Comparison of ENCODE assay signal across 13 mouse cellular contexts in genomic region chr12:64971399-64971798, GRCm38 (mm10). TPM values are rescaled to one million over a fixed set of nuclear protein-coding genes. Genes with fewer than 3 reads are reported as not detected.
DNase-seq lines count a peak whose midpoint lies in the region; ATAC-seq and TF ChIP-seq lines count a peak whose summit lies in the region.
"Had no signal": no experiment of that assay in that cellular context is flagged by ENCODE, and none has a peak within 500 bp of the region (broad histone marks: within the 10 kb centered on the region; RNA-seq: fewer than 3 reads in every experiment).

No protein-coding gene starts in this region.

- H3K4me3 ChIP-seq in kidney, embryonic 16.5 days (ENCODE audit: low read length) = no peak overlapping the region
- peak overlapping the region; percentile 23 to 37 (median 24) for H3K4me3 ChIP-seq in CH12.LX (replicated peaks in 1 of 3; ENCODE audit: low read depth in 2 of 3, low read length in 2 of 3, poor library complexity in 1 of 3)
- no peak overlapping the region for H3K4me3 ChIP-seq in embryonic facial prominence, embryonic 14.5 days (ENCODE audit: low read depth, low read length)
- H3K4me3 ChIP-seq in limb, embryonic 14.5 days (replicated peaks; ENCODE audit: low read length) = no peak overlapping the region
- H3K4me3 ChIP-seq: erythroblast, embryonic 14.5 days had no signal

- no peak for TF ChIP-seq CTCF in CH12.LX (conservative IDR thresholded peaks at IDR 0.05 in 1 of 2, IDR thresholded peaks at IDR 0.05 in 1 of 2; ENCODE audit: low read depth in 2 of 2, low read length in 2 of 2)

- no peak for DNase-seq in kidney, adult 8-10 months
- DNase-seq in CH12.LX (ENCODE audit: extremely low read depth) = no peak
- no peak for DNase-seq in embryonic facial prominence, embryonic 14.5 days (ENCODE audit: low spot score)
- no peak for DNase-seq in limb, embryonic 14.5 days (ENCODE audit: low spot score)
- DNase-seq in cerebellum, adult 8-10 months = no peak
- DNase-seq in gastrocnemius, postnatal 10 days = no peak
- no peak for DNase-seq in frontal cortex, postnatal 25 days (ENCODE audit: low spot score in 2 of 2)
- DNase-seq: adrenal gland, adult 2 months; gastrocnemius, postnatal 36 days; kidney, adult 2 months; right cerebral cortex, postnatal 4 days had no signal

- H3K4me2 ChIP-seq in kidney, embryonic 16.5 days (replicated peaks; ENCODE audit: low read depth, low read length) = 0 out of 2 replicates have a peak overlapping the region, but pooled peaks have one; percentile 21
- peak overlapping the region; percentile 94 for H3K4me2 ChIP-seq in CH12.LX (ENCODE audit: insufficient read depth, low read depth, poor library complexity, severe bottlenecking)
- peak overlapping the region; percentile 37 for H3K4me2 ChIP-seq in embryonic facial prominence, embryonic 14.5 days (ENCODE audit: low read depth, low read length)
- H3K4me2 ChIP-seq in limb, embryonic 14.5 days (replicated peaks; ENCODE audit: low read depth, low read length, severe bottlenecking) = 0 out of 2 replicates have a peak overlapping the region, but pooled peaks have one; percentile 15

- TF ChIP-seq RAD21 in CH12.LX (IDR thresholded peaks at IDR 0.05; ENCODE audit: low read depth, low read length) = no peak

- in situ Hi-C loops in CH12.LX (cut with MboI; ENCODE audit: low pct_ligation_motif_present, low pct_unique_long_range_greater_than_20kb, low sequenced_read_pairs) = loop anchor here (25.0 kb wide), 1 partner anchor 191 kb away; the partner anchor contains the start of gene Mis18bp1

- H3K9ac ChIP-seq in kidney, embryonic 16.5 days (replicated peaks; ENCODE audit: low read length) = no peak overlapping the region
- peak overlapping the region; percentile 28; the same call in 1 of the 2 replicates for H3K9ac ChIP-seq in CH12.LX (ENCODE audit: insufficient read depth, low read depth)
- no peak overlapping the region for H3K9ac ChIP-seq in embryonic facial prominence, embryonic 14.5 days (ENCODE audit: low read depth, low read length)
- H3K9ac ChIP-seq in limb, embryonic 14.5 days (ENCODE audit: low read depth, low read length, severe bottlenecking) = no peak overlapping the region

- H3K79me2 ChIP-seq in CH12.LX (replicated peaks; ENCODE audit: control insufficient read depth, extremely low read depth, insufficient read depth, poor library complexity, severe bottlenecking) = peaks cover 69% of the 10 kb centered on the region

- dilution Hi-C loops in CH12.LX (cut with MboI; ENCODE audit: extremely low pct_ligation_motif_present, extremely low pct_unique_long_range_greater_than_20kb, low sequenced_read_pairs) = no loop called here

- no peaks in the 10 kb centered on the region for H3K27me3 ChIP-seq in kidney, embryonic 16.5 days (ENCODE audit: insufficient read depth, low read length)
- no peaks in the 10 kb centered on the region for H3K27me3 ChIP-seq in CH12.LX (replicated peaks)
- H3K27me3 ChIP-seq in embryonic facial prominence, embryonic 14.5 days (replicated peaks; ENCODE audit: control insufficient read depth, insufficient read depth, low read length) = no peaks in the 10 kb centered on the region
- H3K27me3 ChIP-seq in limb, embryonic 14.5 days (ENCODE audit: control insufficient read depth, insufficient read depth, low read length) = no peaks in the 10 kb centered on the region

- H3K9me3 ChIP-seq in kidney, embryonic 16.5 days (ENCODE audit: low read length) = no peaks in the 10 kb centered on the region
- no peaks in the 10 kb centered on the region for H3K9me3 ChIP-seq in CH12.LX (replicated peaks; ENCODE audit: low read length)
- no peaks in the 10 kb centered on the region for H3K9me3 ChIP-seq in embryonic facial prominence, embryonic 14.5 days (ENCODE audit: control insufficient read depth, low read length)
- H3K9me3 ChIP-seq in limb, embryonic 14.5 days (ENCODE audit: control insufficient read depth, low read length) = no peaks in the 10 kb centered on the region

- TF ChIP-seq POLR2A in CH12.LX (IDR thresholded peaks at IDR 0.05; ENCODE audit: low read depth, low read length) = no peak
- TF ChIP-seq POLR2A in limb, embryonic 14.5 days (IDR thresholded peaks at IDR 0.05; ENCODE audit: borderline replicate concordance, extremely low read depth, insufficient read depth, insufficient read length) = no peak

- H3K4me1 ChIP-seq in kidney, embryonic 16.5 days (ENCODE audit: insufficient read depth, low read length) = peaks cover 34% of the 10 kb centered on the region
- peaks cover 3 to 46% of the 10 kb centered on the region in 2 experiments; a peak in 2 of 4 replicates for H3K4me1 ChIP-seq in CH12.LX (ENCODE audit: control insufficient read depth in 1 of 2, insufficient read depth in 2 of 2)
- peaks cover 21% of the 10 kb centered on the region for H3K4me1 ChIP-seq in embryonic facial prominence, embryonic 14.5 days (ENCODE audit: control insufficient read depth, insufficient read depth, low read length)
- H3K4me1 ChIP-seq in limb, embryonic 14.5 days (ENCODE audit: control insufficient read depth, insufficient read depth, low read length) = peaks cover 22% of the 10 kb centered on the region

- H3K27ac ChIP-seq in kidney, embryonic 16.5 days (ENCODE audit: low read length) = no peak overlapping the region
- H3K27ac ChIP-seq in CH12.LX (ENCODE audit: insufficient read depth, low read depth) = no peak overlapping the region
- no peak overlapping the region for H3K27ac ChIP-seq in embryonic facial prominence, embryonic 14.5 days (replicated peaks; ENCODE audit: low read depth, low read length)
- no peak overlapping the region for H3K27ac ChIP-seq in limb, embryonic 14.5 days (replicated peaks; ENCODE audit: low read depth, low read length)

- no peak for TF ChIP-seq EP300 in CH12.LX (IDR thresholded peaks at IDR 0.05; ENCODE audit: low read length)

- no peaks in the 10 kb centered on the region for H3K36me3 ChIP-seq in kidney, embryonic 16.5 days (ENCODE audit: insufficient read depth, low read length)
- H3K36me3 ChIP-seq in CH12.LX (replicated peaks in 1 of 2; ENCODE audit: control insufficient read depth in 1 of 2, insufficient read depth in 1 of 2, low read length in 1 of 2) = peaks cover 0 to 7% of the 10 kb centered on the region in 2 experiments
- H3K36me3 ChIP-seq in embryonic facial prominence, embryonic 14.5 days (ENCODE audit: control insufficient read depth, insufficient read depth, low read length) = peaks cover 10% of the 10 kb centered on the region; the same call in 1 of the 2 replicates
- peaks cover 11% of the 10 kb centered on the region for H3K36me3 ChIP-seq in limb, embryonic 14.5 days (ENCODE audit: control insufficient read depth, insufficient read depth, low read length)

- ATAC-seq in kidney, embryonic 16.5 days (ENCODE audit: low FRiP score, low TSS enrichment) = no peak
- ATAC-seq in embryonic facial prominence, embryonic 14.5 days (ENCODE audit: low read depth) = no peak
- ATAC-seq in limb, embryonic 14.5 days (ENCODE audit: low FRiP score, low read depth) = no peak

TF ChIP-seq in CH12.LX, 34 proteins besides CTCF, POLR2A, EP300 and RAD21:
- TF ChIP-seq MYC (IDR thresholded peaks at IDR 0.05; ENCODE audit: low read depth, low read length) (peak; percentile 69; the same call in 1 of the 2 replicates), USF1 (IDR thresholded peaks at IDR 0.05; ENCODE audit: low read depth, low read length) (no peak), MXI1 (IDR thresholded peaks at IDR 0.05; ENCODE audit: low read depth, low read length) (0 out of 2 replicates have a peak, but pooled peaks have one; percentile 20), MAX (IDR thresholded peaks at IDR 0.05; ENCODE audit: low read length) (0 out of 2 replicates have a peak, but pooled peaks have one; percentile 46), IRF4 (IDR thresholded peaks at IDR 0.05; ENCODE audit: low read depth, low read length) (no peak)

RNA-seq across cellular contexts. Expression of gene Togaram1, which starts 5.8 kb away (rescaled TPM):
- 28.7 and 32.0 TPM in 2 replicates for polyA plus RNA-seq in kidney, embryonic 16.5 days (2015; fragmentation: Nextera tagmentation; extraction: Ambion mirVana)
- 24.1 and 24.3 TPM in 2 replicates for total RNA-seq in CH12.LX (2012; rRNA removed)
- 29.5 and 34.4 TPM in 2 replicates for total RNA-seq in CH12.LX (2014; rRNA removed)
- 19.1 and 22.6 TPM in 2 replicates for polyA plus RNA-seq in CH12.LX (2012; ENCODE audit: insufficient read length, low read depth)
- 26.3 and 28.6 TPM in 2 replicates for polyA plus RNA-seq in embryonic facial prominence, embryonic 14.5 days (2014; fragmentation: Nextera tagmentation; extraction: Ambion mirVana)
- polyA plus RNA-seq in limb, embryonic 14.5 days (2012; rRNA removed) = 15.4 and 16.8 TPM in 2 replicates
- polyA plus RNA-seq in limb, embryonic 14.5 days (2014; fragmentation: Nextera tagmentation; extraction: Ambion mirVana) = 31.1 and 31.9 TPM in 2 replicates
- 10 to 100 TPM; 10.8 to 12.8 TPM for total RNA-seq in gastrocnemius, postnatal 10 days (2021)

RNA-seq across cellular contexts. Expression of gene Klhl28, which starts 6.1 kb away (rescaled TPM):
- 9.0 and 10.4 TPM in 2 replicates for polyA plus RNA-seq in kidney, embryonic 16.5 days (2015; fragmentation: Nextera tagmentation; extraction: Ambion mirVana)
- 9.5 and 9.6 TPM in 2 replicates for total RNA-seq in CH12.LX (2012; rRNA removed)
- total RNA-seq in CH12.LX (2014; rRNA removed) = 16.2 and 17.9 TPM in 2 replicates
- 13.2 and 16.6 TPM in 2 replicates for polyA plus RNA-seq in CH12.LX (2012; ENCODE audit: insufficient read length, low read depth)
- 16.7 and 18.8 TPM in 2 replicates for polyA plus RNA-seq in embryonic facial prominence, embryonic 14.5 days (2014; fragmentation: Nextera tagmentation; extraction: Ambion mirVana)
- 7.5 and 7.7 TPM in 2 replicates for polyA plus RNA-seq in limb, embryonic 14.5 days (2012; rRNA removed)
- 16.6 and 19.5 TPM in 2 replicates for polyA plus RNA-seq in limb, embryonic 14.5 days (2014; fragmentation: Nextera tagmentation; extraction: Ambion mirVana)
- 10 to 100 TPM; 10.5 to 10.8 TPM for total RNA-seq in gastrocnemius, postnatal 10 days (2021)

RNA-seq across cellular contexts. Expression of gene Gm527, which starts 53.7 kb away (rescaled TPM):
- 0.60 and 2.4 TPM in 2 replicates for polyA plus RNA-seq in kidney, embryonic 16.5 days (2015; fragmentation: Nextera tagmentation; extraction: Ambion mirVana)
- total RNA-seq in CH12.LX (2012; rRNA removed) (0.42 and 0.93 TPM in 2 replicates), CH12.LX (2014; rRNA removed) (2.0 and 2.6 TPM in 2 replicates)
- polyA plus RNA-seq in CH12.LX (2012; ENCODE audit: insufficient read length, low read depth) = 1.7 and 2.0 TPM in 2 replicates
- 4.0 and 5.3 TPM in 2 replicates for polyA plus RNA-seq in embryonic facial prominence, embryonic 14.5 days (2014; fragmentation: Nextera tagmentation; extraction: Ambion mirVana)
- 7.2 and 7.3 TPM in 2 replicates for polyA plus RNA-seq in limb, embryonic 14.5 days (2012; rRNA removed)
- polyA plus RNA-seq in limb, embryonic 14.5 days (2014; fragmentation: Nextera tagmentation; extraction: Ambion mirVana) = 5.5 and 5.9 TPM in 2 replicates
- 1 to 10 TPM; 5.0 to 6.1 TPM for total RNA-seq in gastrocnemius, postnatal 10 days (2021)
- polyA plus RNA-seq: adrenal gland, adult 2 months; erythroblast, embryonic 14.5 days had no signal

Comparison
In these comparisons a context has a peak if more than half of its experiments do, and no peak if none do; other contexts are left out.
1. H3K4me2 ChIP-seq: peak in every context shown above with its lines; median percentile 94 in CH12.LX; 37 in embryonic facial prominence, embryonic 14.5 days; 21 in kidney, embryonic 16.5 days; 15 in limb, embryonic 14.5 days.
2. H3K4me3 ChIP-seq: peak in CH12.LX (3 of 3); none in kidney, embryonic 16.5 days (single experiment), embryonic facial prominence, embryonic 14.5 days (single experiment) and limb, embryonic 14.5 days (single experiment).